Mouse (Mus musculus) layer of hippocampus, postnatal 25 days (tissue): ENCODE data around the gene Pld1. TPM values are rescaled to one million over a fixed set of nuclear protein-coding genes. Genes with fewer than 3 reads are reported as not detected.
A peak's percentile ranks its signal among the peaks of the same experiment; 100 is the strongest.

Source experiments
- DNase-seq, 2 experiments: peaks; one replicate each; pipeline ENCODE4 v3.0.0; 2022; ENCODE audit warnings: mixed read lengths in 2 of 2, low spot score in 1 of 2; ENCODE audit errors: extremely low spot score in 1 of 2
- total RNA-seq, 2 experiments: library from RNA; stranded (reverse); gene quantifications; 2 replicates each; pipeline ENCODE4 v1.2.3; 2021

Gene Pld1
- total RNA-seq, 2 experiments from 2014 or later = 7.8 to 10.5 TPM

- DNase-seq = peak; percentile 18 to 37
Measured at GRCm38 (mm10) chr3:28107446-28108004, 169.0 kb downstream of the Pld1 start.

GRCm38 (mm10) chr3:28111516-28111915 lies 173.0 kb downstream of the Pld1 start:
- DNase-seq = no peak

GRCm38 (mm10) chr3:28113881-28114280 lies 175.4 kb downstream of the Pld1 start:
- no peak for DNase-seq

- DNase-seq = no peak
Measured at GRCm38 (mm10) chr3:28141716-28142115, 203.2 kb downstream of the Pld1 start.

- no peak for DNase-seq
Measured at GRCm38 (mm10) chr3:28142121-28142520, 203.6 kb downstream of the Pld1 start.

- DNase-seq = no peak
Measured at GRCm38 (mm10) chr3:28144676-28145075, 206.2 kb downstream of the Pld1 start.

GRCm38 (mm10) chr3:28145461-28145860 lies 207.0 kb downstream of the Pld1 start:
- DNase-seq = no peak

- DNase-seq = no peak
Measured at GRCm38 (mm10) chr3:28149656-28150256, 211.3 kb downstream of the Pld1 start.

- DNase-seq = no peak
Measured at GRCm38 (mm10) chr3:28158006-28158405, 219.5 kb downstream of the Pld1 start.

- DNase-seq = no peak
Measured at GRCm38 (mm10) chr3:28158916-28159315, 220.4 kb downstream of the Pld1 start.

- DNase-seq = no peak
Measured at GRCm38 (mm10) chr3:28162346-28162745, 223.9 kb downstream of the Pld1 start.

GRCm38 (mm10) chr3:28164678-28165077 lies 226.2 kb downstream of the Pld1 start:
- no peak for DNase-seq

GRCm38 (mm10) chr3:28165598-28165997 lies 227.1 kb downstream of the Pld1 start:
- peak; percentile 34 to 64 for DNase-seq

GRCm38 (mm10) chr3:28167796-28168505 lies 229.5 kb downstream of the Pld1 start:
- no peak for DNase-seq

GRCm38 (mm10) chr3:28170911-28171618 lies 232.6 kb downstream of the Pld1 start:
- DNase-seq = no peak

- peak; percentile 60 to 77 for DNase-seq
Measured at GRCm38 (mm10) chr3:28175997-28176967, 237.8 kb downstream of the Pld1 start.

GRCm38 (mm10) chr3:28178333-28178732 lies 239.8 kb downstream of the Pld1 start:
- DNase-seq = no peak
